Mouse (Mus musculus): Measurements from ENCODE around the gene Ano8. TPM values are rescaled to one million over a fixed set of nuclear protein-coding genes. Genes with fewer than 3 reads are reported as not detected.

Ano8 gene
- polyA plus RNA-seq, 1 experiment from 2014 or later = 1.1 TPM

DNA sequence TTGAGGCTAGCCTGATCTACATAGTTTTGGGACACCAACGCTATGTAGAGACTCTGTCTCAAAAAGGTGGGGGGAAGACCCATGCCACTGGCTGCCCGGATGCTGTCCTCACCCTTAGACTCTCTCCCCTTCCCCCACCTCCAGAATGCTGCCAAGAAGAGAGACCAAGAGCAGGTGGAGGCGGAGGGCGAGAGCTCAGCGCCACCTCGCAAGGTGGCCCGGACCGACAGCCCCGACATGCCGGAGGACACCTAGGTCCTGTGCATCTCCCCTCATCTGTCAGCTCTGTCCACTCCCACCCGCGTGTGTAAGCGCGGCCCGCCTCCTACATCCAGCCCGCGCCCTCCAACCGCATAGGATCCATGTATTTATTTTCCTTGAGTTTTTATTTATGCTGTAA is 11.4 kb downstream of the Ano8 start:
- no peaks in the 10 kb centered on the region for H3K27me3 ChIP-seq (replicated peaks; ENCODE audit: insufficient read depth, low read length)
- H3K4me1 ChIP-seq (ENCODE audit: insufficient read depth, low read depth, low read length) = peaks cover 6% of the 10 kb centered on the region; the same call in 1 of the 2 replicates
- no peak overlapping the region for H3K9ac ChIP-seq (replicated peaks; ENCODE audit: low read depth)
- 0 out of 2 replicates have a peak, but pooled peaks cover 8% of the 10 kb centered on the region for H3K36me3 ChIP-seq (ENCODE audit: insufficient read depth, low read length)
- no peak for DNase-seq (ENCODE audit: low spot score)
- H3K4me3 ChIP-seq (ENCODE audit: low read depth, low read length) = no peak overlapping the region
- H3K9me3 ChIP-seq (ENCODE audit: low read length) = no peaks in the 10 kb centered on the region
- WGBS = 92% methylated on average over 18 of the region's 18 CpGs
- no peak for TF ChIP-seq EP300 (IDR thresholded peaks at IDR 0.05)
- TF ChIP-seq CTCF (IDR thresholded peaks at IDR 0.05) = no peak
- H3K4me2 ChIP-seq (replicated peaks; ENCODE audit: low read depth, low read length) = no peak overlapping the region
- ATAC-seq = no peak
- no peak overlapping the region for H3K27ac ChIP-seq (ENCODE audit: low read length)

- no peak overlapping the region for H3K4me3 ChIP-seq (ENCODE audit: low read depth, low read length)
- H3K9ac ChIP-seq (replicated peaks; ENCODE audit: low read depth) = no peak overlapping the region
- WGBS = 92% methylated on average over 8 of the region's 8 CpGs
- no peak overlapping the region for H3K4me2 ChIP-seq (replicated peaks; ENCODE audit: low read depth, low read length)
- 0 out of 2 replicates have a peak, but pooled peaks cover 8% of the 10 kb centered on the region for H3K36me3 ChIP-seq (ENCODE audit: insufficient read depth, low read length)
- no peaks in the 10 kb centered on the region for H3K9me3 ChIP-seq (ENCODE audit: low read length)
- no peaks in the 10 kb centered on the region for H3K27me3 ChIP-seq (replicated peaks; ENCODE audit: insufficient read depth, low read length)
- ATAC-seq (no peak), DNase-seq (ENCODE audit: low spot score) (no peak)
- H3K4me1 ChIP-seq (ENCODE audit: insufficient read depth, low read depth, low read length) = peaks cover 6% of the 10 kb centered on the region; the same call in 1 of the 2 replicates
- peak; percentile 56 for TF ChIP-seq CTCF (IDR thresholded peaks at IDR 0.05)
- TF ChIP-seq EP300 (IDR thresholded peaks at IDR 0.05) = no peak
- no peak overlapping the region for H3K27ac ChIP-seq (ENCODE audit: low read length)
Observed at GRCm38 (mm10) chr8:71472601-71473386, 13.0 kb downstream of the Ano8 start.

- H3K27me3 ChIP-seq (replicated peaks; ENCODE audit: insufficient read depth, low read length) = no peaks in the 10 kb centered on the region
- whole genome bisulfite sequencing = 96% methylated on average over 17 of the region's 17 CpGs
- DNase-seq (ENCODE audit: low spot score) = no peak
- H3K9me3 ChIP-seq (ENCODE audit: low read length) = no peaks in the 10 kb centered on the region
- no peak for TF ChIP-seq CTCF (IDR thresholded peaks at IDR 0.05)
- TF ChIP-seq EP300 (IDR thresholded peaks at IDR 0.05) = no peak
- H3K4me1 ChIP-seq (ENCODE audit: insufficient read depth, low read depth, low read length) = peaks cover 6% of the 10 kb centered on the region; the same call in 1 of the 2 replicates
- 0 out of 2 replicates have a peak, but pooled peaks cover 8% of the 10 kb centered on the region for H3K36me3 ChIP-seq (ENCODE audit: insufficient read depth, low read length)
- H3K4me3 ChIP-seq (ENCODE audit: low read depth, low read length) = no peak overlapping the region
- no peak overlapping the region for H3K9ac ChIP-seq (replicated peaks; ENCODE audit: low read depth)
- H3K27ac ChIP-seq (ENCODE audit: low read length) = no peak overlapping the region
- ATAC-seq = no peak
- no peak overlapping the region for H3K4me2 ChIP-seq (replicated peaks; ENCODE audit: low read depth, low read length)
Observed at GRCm38 (mm10) chr8:71471861-71472260, 13.9 kb downstream of the Ano8 start.

DNA sequence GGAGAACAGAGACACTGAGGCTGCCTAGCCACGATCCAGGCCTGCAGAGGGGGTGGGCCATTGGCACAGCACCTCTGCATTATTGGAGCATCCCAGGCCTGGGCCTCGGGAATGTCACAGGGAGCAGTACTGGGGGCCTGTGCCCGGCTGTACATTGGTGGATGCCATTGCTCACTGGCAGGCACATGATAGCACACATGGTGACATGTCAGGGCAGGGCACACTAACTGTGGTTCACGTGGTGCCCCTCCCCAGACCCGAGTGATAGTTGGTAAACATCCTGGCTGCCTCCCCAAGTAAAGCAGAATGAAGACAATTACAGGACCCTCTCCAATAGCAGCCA is 14.9 kb downstream of the Ano8 start:
- Histone ChIP-seq H3K9me3 (ENCODE audit: low read length) (no peaks in the 10 kb centered on the region), H3K4me2 (replicated peaks; ENCODE audit: low read depth, low read length) (no peak overlapping the region), H3K4me1 (ENCODE audit: insufficient read depth, low read depth, low read length) (peaks cover 5% of the 10 kb centered on the region; the same call in 1 of the 2 replicates), H3K4me3 (ENCODE audit: low read depth, low read length) (no peak overlapping the region), H3K9ac (replicated peaks; ENCODE audit: low read depth) (no peak overlapping the region), H3K36me3 (ENCODE audit: insufficient read depth, low read length) (0 out of 2 replicates have a peak, but pooled peaks cover 8% of the 10 kb centered on the region), H3K27me3 (replicated peaks; ENCODE audit: insufficient read depth, low read length) (no peaks in the 10 kb centered on the region), H3K27ac (ENCODE audit: low read length) (no peak overlapping the region)
- 70% methylated on average over 5 of the region's 5 CpGs for WGBS
- DNase-seq (ENCODE audit: low spot score) = no peak
- TF ChIP-seq EP300 (IDR thresholded peaks at IDR 0.05) (no peak), CTCF (IDR thresholded peaks at IDR 0.05) (no peak)
- ATAC-seq = no peak

- H3K4me3 ChIP-seq (ENCODE audit: low read depth, low read length) = 0 out of 2 replicates have a peak overlapping the region, but pooled peaks have one; percentile 56
Observed at GRCm38 (mm10) chr8:71470146-71470912, 15.4 kb downstream of the Ano8 start.

DNA sequence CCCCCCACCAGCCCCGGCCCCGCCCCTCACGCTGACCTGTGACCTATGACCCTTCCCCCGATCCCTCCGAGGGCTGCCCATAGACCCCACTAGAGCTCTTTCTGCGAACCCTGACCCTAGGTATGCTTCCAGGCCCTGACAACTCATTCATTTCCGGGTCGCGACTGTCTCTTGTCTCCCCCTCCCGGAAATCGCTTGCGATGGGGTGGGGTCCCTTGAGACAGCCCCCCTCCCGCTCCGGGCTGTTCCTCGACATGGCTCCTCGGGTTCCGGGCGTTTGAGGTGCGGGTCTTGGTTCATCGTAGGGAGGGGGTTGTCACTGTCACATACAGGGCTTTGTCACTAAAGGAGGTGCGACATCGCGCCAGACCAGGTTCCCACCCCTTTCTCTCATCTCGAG is 16.4 kb downstream of the Ano8 start:
- Histone ChIP-seq H3K27me3 (replicated peaks; ENCODE audit: insufficient read depth, low read length) (no peaks in the 10 kb centered on the region), H3K9ac (replicated peaks; ENCODE audit: low read depth) (peak overlapping the region; percentile 32), H3K27ac (ENCODE audit: low read length) (peak overlapping the region; percentile 63), H3K4me3 (ENCODE audit: low read depth, low read length) (peak overlapping the region; percentile 56), H3K9me3 (ENCODE audit: low read length) (no peaks in the 10 kb centered on the region), H3K36me3 (ENCODE audit: insufficient read depth, low read length) (0 out of 2 replicates have a peak, but pooled peaks cover 8% of the 10 kb centered on the region), H3K4me1 (ENCODE audit: insufficient read depth, low read depth, low read length) (peaks cover 6% of the 10 kb centered on the region; the same call in 1 of the 2 replicates), H3K4me2 (replicated peaks; ENCODE audit: low read depth, low read length) (peak overlapping the region; percentile 86)
- TF ChIP-seq CTCF (IDR thresholded peaks at IDR 0.05) = no peak
- no peak for TF ChIP-seq EP300 (IDR thresholded peaks at IDR 0.05)
- DNase-seq (ENCODE audit: low spot score) = peak; percentile 70
- peak; percentile 5; the same call in 1 of the 2 replicates for ATAC-seq
- WGBS = under 1% methylated on average over 23 of the region's 24 CpGs

More at GRCm38 (mm10) chr8:71470146-71470912, 15.4 kb downstream of the Ano8 start:
- DNase-seq (ENCODE audit: low spot score) (no peak), ATAC-seq (no peak)
- H3K36me3 ChIP-seq (ENCODE audit: insufficient read depth, low read length) = 0 out of 2 replicates have a peak, but pooled peaks cover 8% of the 10 kb centered on the region
- peak overlapping the region; percentile 86 for H3K4me2 ChIP-seq (replicated peaks; ENCODE audit: low read depth, low read length)
- H3K27me3 ChIP-seq (replicated peaks; ENCODE audit: insufficient read depth, low read length) = no peaks in the 10 kb centered on the region
- peak overlapping the region; percentile 32 for H3K9ac ChIP-seq (replicated peaks; ENCODE audit: low read depth)
- no peaks in the 10 kb centered on the region for H3K9me3 ChIP-seq (ENCODE audit: low read length)
- TF ChIP-seq CTCF (IDR thresholded peaks at IDR 0.05) (no peak), EP300 (IDR thresholded peaks at IDR 0.05) (no peak)
- 79% methylated on average over 3 of the region's 3 CpGs for WGBS
- H3K27ac ChIP-seq (ENCODE audit: low read length) = no peak overlapping the region
- peaks cover 3% of the 10 kb centered on the region; the same call in 1 of the 2 replicates for H3K4me1 ChIP-seq (ENCODE audit: insufficient read depth, low read depth, low read length)

All from lung, postnatal 0 days (tissue).